Mouse (Mus musculus) small intestine, adult 2 months (tissue): ENCODE data around the gene Cald1.

Source experiments
- CTCF ChIP-seq: fragments of 200-500 bp; IDR thresholded peaks from 2 replicates; pipeline ENCODE4 v1.5.1; 2012; ENCODE audit warnings: low read depth, mild to moderate bottlenecking, control low read depth, inconsistent platforms, low read length, moderate library complexity, mixed read lengths; ENCODE audit not compliant: insufficient replicate concordance, insufficient read length; ENCODE audit errors: extremely low read depth
- POLR2A ChIP-seq: fragments of 200-500 bp; IDR thresholded peaks from 2 replicates; pipeline ENCODE4 v1.6.1; 2012; ENCODE audit warnings: low read depth, mild to moderate bottlenecking, control low read depth, inconsistent platforms, low read length, moderate library complexity

GRCm38 (mm10) chr6:34598121-34599065 is at the start of gene Cald1:
- no peak for TF ChIP-seq POLR2A
- TF ChIP-seq CTCF: no peak
